Mouse (Mus musculus) adrenal gland, adult 10 weeks (tissue): ENCODE results near the gene Olfr998. TPM values are rescaled to one million over a fixed set of nuclear protein-coding genes. Genes with fewer than 3 reads are reported as not detected.

Source experiments
- polyA plus RNA-seq: library from polyadenylated mRNA; stranded (reverse); fragments of 350-450 nt; fragmentation: Illumina TruSeq; extraction: RNeasy Lipid Tissue Mini Kit (QIAGEN cat#74804); gene quantifications from one replicate; pipeline ENCODE4 v1.2.3, GENCODE M21; 2014; ENCODE audit warnings: low read depth, low replicate concordance

Olfr998 gene
- polyA plus RNA-seq: not detected

GRCm38 (mm10) chr2:85588648-85589047 is at the start of gene Olfr998:
Gene Olfr998 (plus strand): TSS chr2:85588948.

GRCm38 (mm10) chr2:85578915-85579314 is 9.8 kb upstream of the Olfr998 start, which contains the start of gene Olfr996:
Gene Olfr996 (plus strand): TSS chr2:85579215.

GRCm38 (mm10) chr2:85611803-85612202 is 23.1 kb downstream of the Olfr998 start, which contains the start of gene Olfr1000:
Gene Olfr1000 (minus strand): TSS chr2:85611903.

Other genes with a start within 250 kb of the Olfr998 start
- gene Olfr987, start 249.6 kb upstream of the Olfr998 start, polyA plus RNA-seq: not detected
- not detected for gene Olfr988, start 225.7 kb upstream of the Olfr998 start, polyA plus RNA-seq
- not detected for gene Olfr992, start 179.5 kb upstream of the Olfr998 start, polyA plus RNA-seq
- not detected for gene Olfr993, start 174.1 kb upstream of the Olfr998 start, polyA plus RNA-seq
- not detected for gene Olfr994, start 152.5 kb upstream of the Olfr998 start, polyA plus RNA-seq
- not detected for gene Olfr995, start 145.3 kb upstream of the Olfr998 start, polyA plus RNA-seq
- gene 4833423E24Rik, start 69.9 kb upstream of the Olfr998 start, polyA plus RNA-seq: 0.64 TPM
- gene Olfr996, start 9.7 kb upstream of the Olfr998 start, polyA plus RNA-seq: not detected
- gene Olfr1000, start 23.0 kb downstream of the Olfr998 start, polyA plus RNA-seq: not detected
- not detected for gene Olfr1002, start 61.8 kb downstream of the Olfr998 start, polyA plus RNA-seq
- gene Olfr154, start 75.5 kb downstream of the Olfr998 start, polyA plus RNA-seq: not detected
- gene Olfr1006, start 89.8 kb downstream of the Olfr998 start, polyA plus RNA-seq: not detected
- gene Olfr1008, start 100.5 kb downstream of the Olfr998 start, polyA plus RNA-seq: not detected
- not detected for gene Olfr1009, start 126.5 kb downstream of the Olfr998 start, polyA plus RNA-seq
- gene Olfr1012, start 173.8 kb downstream of the Olfr998 start, polyA plus RNA-seq: not detected
- gene Olfr1013, start 178.2 kb downstream of the Olfr998 start, polyA plus RNA-seq: 0.47 TPM
- gene Olfr1014, start 183.8 kb downstream of the Olfr998 start, polyA plus RNA-seq: not detected
- not detected for gene Olfr1015, start 193.1 kb downstream of the Olfr998 start, polyA plus RNA-seq
- not detected for gene Olfr1016, start 213.6 kb downstream of the Olfr998 start, polyA plus RNA-seq
- gene Olfr1018, start 229.5 kb downstream of the Olfr998 start, polyA plus RNA-seq: not detected